Mouse (Mus musculus) gonadal fat pad, adult 2 months (tissue): ENCODE data around the gene Shtn1. TPM values are rescaled to one million over a fixed set of nuclear protein-coding genes. Genes with fewer than 3 reads are reported as not detected.

Source experiments
- DNase-seq: peaks from one replicate; pipeline ENCODE4 v3.0.0-alpha.2; 2012; ENCODE audit warnings: low read depth
- polyA plus RNA-seq: library from polyadenylated mRNA; depleted of rRNA; stranded (reverse); fragments of >200 nt; gene quantifications from 2 replicates; pipeline ENCODE4 v1.2.3, GENCODE M21; 2012; rRNA removed

Gene Shtn1
- polyA plus RNA-seq, 1 experiment, result 2.4 TPM

GRCm38 (mm10) chr19:58970826-58971225 lies 105.1 kb downstream of the Shtn1 start:
- no peak for DNase-seq

GRCm38 (mm10) chr19:58968731-58969506 lies 107.0 kb downstream of the Shtn1 start:
- no peak for DNase-seq

- DNase-seq, result no peak
Observed at GRCm38 (mm10) chr19:58963011-58963410, 112.9 kb downstream of the Shtn1 start.

GRCm38 (mm10) chr19:58954779-58955178 lies 121.1 kb downstream of the Shtn1 start:
- no peak for DNase-seq

DNA sequence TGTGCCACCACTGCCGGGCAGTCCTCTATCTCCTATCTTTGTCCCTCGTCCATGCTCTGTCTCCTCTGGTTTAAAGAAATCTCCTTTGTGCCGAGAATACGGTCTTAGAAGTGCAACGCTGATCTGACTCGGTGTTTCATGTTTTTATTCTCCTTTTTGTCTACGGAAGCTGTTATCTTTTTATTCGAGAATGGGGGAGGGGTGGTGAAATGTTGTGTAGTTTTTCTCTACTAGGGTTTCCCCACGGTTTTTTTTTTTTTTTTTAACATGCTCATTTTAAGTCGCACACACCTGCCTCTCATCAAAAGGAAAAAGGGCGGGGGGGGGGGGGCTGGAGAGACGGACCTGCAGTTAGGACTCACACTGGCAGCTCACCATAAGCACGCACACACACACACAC lies 123.7 kb downstream of the Shtn1 start:
- DNase-seq, result no peak

DNA sequence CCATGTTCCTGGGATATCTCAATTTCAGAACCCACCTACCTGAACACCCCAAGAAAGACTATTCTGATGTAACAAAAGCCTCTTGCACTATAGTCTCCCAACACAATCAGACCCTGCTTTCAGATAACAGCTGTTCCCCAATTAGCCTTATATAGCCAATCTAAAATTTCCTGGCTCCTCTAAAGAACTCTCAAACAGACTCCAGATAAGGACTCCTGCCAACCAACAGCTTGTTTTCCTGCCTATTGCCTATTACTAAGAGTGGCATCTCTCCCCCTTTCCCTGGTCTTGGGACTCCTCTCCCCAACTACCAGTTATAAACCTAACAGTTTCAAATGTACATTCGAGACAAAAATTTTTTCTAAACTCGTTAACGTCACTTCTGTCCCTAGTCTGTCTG lies 124.4 kb downstream of the Shtn1 start:
- DNase-seq, result no peak

DNA sequence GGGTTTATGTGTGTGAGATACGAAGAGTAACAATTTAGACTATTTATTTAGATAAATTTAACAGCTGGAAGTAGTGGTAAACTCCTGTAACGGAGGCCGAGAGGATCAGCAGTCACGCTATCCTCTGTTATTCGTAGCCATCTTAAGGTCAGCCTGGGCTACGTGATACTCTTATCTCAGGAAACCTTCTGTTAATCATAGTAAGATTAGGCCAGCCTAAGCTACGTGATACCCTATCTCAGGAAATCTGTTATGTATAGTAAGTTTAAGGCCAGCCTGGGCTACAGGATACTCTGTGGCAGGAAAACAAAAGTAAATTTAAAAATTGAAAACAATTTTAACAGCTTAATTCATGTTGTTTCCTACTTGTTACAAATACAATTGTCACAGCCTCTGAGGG lies 129.9 kb downstream of the Shtn1 start:
- DNase-seq, result no peak

DNA sequence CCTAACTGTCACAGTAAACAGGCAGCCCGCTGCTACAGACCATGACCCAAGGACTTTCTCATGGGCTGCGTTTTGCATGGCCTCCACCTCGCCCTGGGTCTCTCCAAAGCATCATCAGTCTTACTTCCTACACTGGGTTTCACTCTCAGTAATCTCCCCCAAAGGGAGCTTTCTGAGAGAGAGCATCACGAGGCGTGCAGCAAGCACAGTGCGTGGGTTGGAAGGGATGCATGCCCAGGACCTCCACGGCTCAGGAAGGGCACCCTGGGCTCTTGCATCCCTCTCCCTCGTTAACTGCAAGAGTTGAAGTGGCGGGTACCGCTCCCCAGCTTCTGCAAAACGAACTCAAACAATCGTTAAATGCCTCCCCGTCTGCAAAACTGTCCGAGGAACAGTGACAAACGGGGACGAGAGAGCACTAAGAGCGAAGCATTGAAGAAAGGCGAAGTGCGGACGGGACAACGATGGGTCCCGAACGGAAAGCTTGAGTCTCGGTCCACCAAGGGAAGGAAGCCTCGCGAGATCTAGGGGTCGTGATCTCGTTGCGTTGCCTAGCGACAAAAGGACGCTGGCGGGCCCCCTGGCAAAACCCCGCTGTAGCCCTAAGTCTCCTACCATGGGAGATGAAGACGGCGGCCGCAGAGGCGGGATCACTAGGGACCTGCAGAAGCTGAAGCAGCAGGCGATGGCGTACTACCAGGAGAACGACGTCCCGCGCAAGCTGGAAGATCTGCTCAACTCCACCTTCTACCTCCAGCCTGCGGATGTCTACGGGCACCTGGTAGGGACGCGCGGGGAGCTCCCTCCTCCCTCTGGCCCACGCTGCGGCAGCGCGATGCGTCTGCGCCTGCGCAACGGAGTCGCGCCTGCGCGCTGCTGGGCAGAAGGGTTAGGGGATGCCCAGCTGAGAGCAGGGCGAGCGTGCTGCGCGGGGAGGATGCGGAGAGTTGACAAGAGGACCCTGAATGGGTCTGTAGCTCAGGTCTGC lies 132.8 kb downstream of the Shtn1 start, which contains the start of the genes Eno4 and Hspa12a:
TSS of gene Eno4 (plus strand) at position 585 of the 988 bp plus-strand sequence.
TSS of gene Hspa12a (minus strand) at position 814 of the 988 bp plus-strand sequence.
- peak; percentile 42 for DNase-seq

DNA sequence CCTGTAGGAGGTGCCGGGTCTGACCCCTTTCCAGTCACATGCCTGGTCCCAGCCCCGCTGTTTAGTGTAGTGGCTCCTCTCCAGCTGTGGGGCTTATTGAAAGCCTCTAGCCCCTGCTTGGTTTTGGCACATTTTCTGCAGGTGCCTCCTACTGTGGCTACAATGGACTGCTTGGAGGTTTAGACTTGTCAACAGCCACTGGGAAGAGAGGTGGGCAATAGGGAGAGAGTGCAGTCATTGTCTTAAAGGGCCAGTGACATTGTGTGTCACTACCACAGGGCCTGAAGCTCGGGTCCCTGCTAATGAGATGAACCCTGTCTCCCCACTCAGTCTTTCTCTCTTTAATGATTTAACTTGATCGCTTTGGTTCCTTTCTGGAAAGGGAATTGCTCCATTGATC lies 142.8 kb downstream of the Shtn1 start:
- no peak for DNase-seq

DNA sequence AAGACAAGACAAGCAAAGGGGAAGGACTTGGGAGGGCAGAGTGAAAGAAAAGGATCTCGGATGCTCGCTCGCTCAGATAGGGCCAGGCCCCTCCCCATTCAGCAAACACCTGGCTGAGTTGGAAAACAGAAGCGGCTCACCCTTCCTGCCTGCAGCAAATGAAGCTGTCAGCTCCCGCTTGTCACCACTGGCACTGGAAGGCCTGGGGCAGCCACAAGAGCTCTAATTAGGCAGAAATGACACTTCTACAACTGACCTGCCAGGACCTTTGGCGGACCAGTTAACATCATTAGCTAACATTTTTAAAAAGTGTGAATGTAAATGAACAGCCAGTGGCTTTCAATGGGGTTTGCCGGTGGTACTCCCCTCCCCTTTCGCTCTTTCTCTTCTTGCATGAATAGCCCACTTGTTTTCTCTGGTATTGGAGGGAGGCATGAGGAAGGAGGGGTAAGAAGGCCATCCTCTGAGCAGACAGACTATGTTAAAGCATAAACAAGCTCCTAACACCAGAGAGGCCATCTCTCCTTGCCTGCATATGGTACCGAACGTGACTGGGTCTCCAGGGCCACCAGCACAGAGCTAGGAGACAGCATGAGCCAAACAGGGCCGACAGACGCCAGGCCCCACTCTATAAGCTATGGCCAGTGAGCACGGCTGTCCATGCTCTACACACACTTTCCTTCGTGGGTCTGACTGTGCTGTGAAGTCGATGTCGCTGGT lies 144.7 kb downstream of the Shtn1 start:
- no peak for DNase-seq

Other genes starting within 250 kb of the Shtn1 start
- 0.58 and 1.4 TPM in 2 replicates for gene Eno4, start 132.7 kb downstream of the Shtn1 start, polyA plus RNA-seq
- 26.1 and 45.6 TPM in 2 replicates for gene Hspa12a, start 132.4 kb downstream of the Shtn1 start, polyA plus RNA-seq
- gene Vax1, start 94.0 kb upstream of the Shtn1 start, polyA plus RNA-seq, result not detected in 2 replicates
- not detected in 2 replicates for gene Kcnk18, start 143.1 kb upstream of the Shtn1 start, polyA plus RNA-seq
- 0.09 and 0.13 TPM in 2 replicates for gene Slc18a2, start 184.8 kb upstream of the Shtn1 start, polyA plus RNA-seq
- gene Rps12-ps3, start 246.2 kb upstream of the Shtn1 start, polyA plus RNA-seq, result 3,373 and 3,658 TPM in 2 replicates